Mouse (Mus musculus) limb, embryonic 14.5 days (tissue): ENCODE measurements around the gene Kcnt1. TPM values are rescaled to one million over a fixed set of nuclear protein-coding genes. Genes with fewer than 3 reads are reported as not detected.

Experiments
- ATAC-seq: fragments of 200-750 bp; cut with Nextera tagmentation; 2 replicates; pipeline ENCODE4 v1.8.0; 2017; ENCODE audit warnings: low read depth, moderate number of reproducible peaks, moderate TSS enrichment; ENCODE audit not compliant: low FRiP score
- DNase-seq: peaks from one replicate; pipeline ENCODE4 v3.0.0-alpha.2; 2015; ENCODE audit warnings: low spot score
- H3K27ac ChIP-seq: fragments of 300-500 bp; sonication (generic); replicated peaks from 2 replicates; pipeline ENCODE4 v1.5.1; 2014; ENCODE audit warnings: low read depth, mild to moderate bottlenecking, low read length, moderate library complexity, mixed read lengths
- H3K27me3 ChIP-seq: fragments of 300-500 bp; sonication (generic); 2 replicates; pipeline ENCODE4 v1.6.1; 2014; ENCODE audit warnings: low read length, mixed read lengths; ENCODE audit not compliant: control insufficient read depth, insufficient read depth
- H3K36me3 ChIP-seq: fragments of 300-500 bp; sonication (generic); 2 replicates; pipeline ENCODE4 v1.6.1; 2014; ENCODE audit warnings: mild to moderate bottlenecking, low read length, moderate library complexity, mixed read lengths; ENCODE audit not compliant: control insufficient read depth, insufficient read depth
- H3K4me1 ChIP-seq: fragments of 300-500 bp; sonication (generic); 2 replicates; pipeline ENCODE4 v1.6.1; 2014; ENCODE audit warnings: antibody characterized with exemption, low read length, mixed read lengths; ENCODE audit not compliant: control insufficient read depth, insufficient read depth
- H3K4me2 ChIP-seq: fragments of 300-500 bp; sonication (generic); replicated peaks from 2 replicates; pipeline ENCODE4 v1.6.1; 2014; ENCODE audit warnings: low read depth, mild to moderate bottlenecking, low read length, moderate library complexity; ENCODE audit not compliant: severe bottlenecking
- H3K4me3 ChIP-seq: fragments of 300-500 bp; sonication (generic); replicated peaks from 2 replicates; pipeline ENCODE4 v1.5.1; 2014; ENCODE audit warnings: low read length
- H3K9ac ChIP-seq: fragments of 300-500 bp; sonication (generic); 2 replicates; pipeline ENCODE4 v1.6.1; 2014; ENCODE audit warnings: mild to moderate bottlenecking, low read depth, low read length, moderate library complexity; ENCODE audit not compliant: severe bottlenecking
- H3K9me3 ChIP-seq: fragments of 300-500 bp; sonication (generic); 2 replicates; pipeline ENCODE4 v1.6.1; 2016; ENCODE audit warnings: low read length; ENCODE audit not compliant: control insufficient read depth
- POLR2A ChIP-seq: fragments of 200-500 bp; IDR thresholded peaks from 2 replicates; pipeline ENCODE4 v1.8.0; 2012; ENCODE audit warnings: inconsistent platforms, mild to moderate bottlenecking, moderate library complexity, borderline replicate concordance; ENCODE audit not compliant: insufficient read depth, insufficient read length; ENCODE audit errors: extremely low read depth
- WGBS: fragments of 180-500 bp; shearing (Covaris S2); extraction: QIAGEN DNeasy Blood & Tissue Kit; methylation state at CpG from one replicate; pipeline ENCODE4 v1.1.7; 2014; 5-methylcytosine and 5-hydroxymethylcytosine counted together
- polyA plus RNA-seq, 2 experiments: library from polyadenylated mRNA; depleted of rRNA in 1 of 2; stranded (reverse) in 1 of 2; unstranded in 1 of 2; fragments of >200 nt; fragmentation: Nextera tagmentation in 1 of 2; extraction: Ambion mirVana in 1 of 2; gene quantifications; 2 replicates each; pipeline versions ENCODE4 v1.2.1 to v1.2.3; 2012 to 2014

Gene Kcnt1
- polyA plus RNA-seq, 2 experiments, result 0.08 to 2.7 TPM

DNA sequence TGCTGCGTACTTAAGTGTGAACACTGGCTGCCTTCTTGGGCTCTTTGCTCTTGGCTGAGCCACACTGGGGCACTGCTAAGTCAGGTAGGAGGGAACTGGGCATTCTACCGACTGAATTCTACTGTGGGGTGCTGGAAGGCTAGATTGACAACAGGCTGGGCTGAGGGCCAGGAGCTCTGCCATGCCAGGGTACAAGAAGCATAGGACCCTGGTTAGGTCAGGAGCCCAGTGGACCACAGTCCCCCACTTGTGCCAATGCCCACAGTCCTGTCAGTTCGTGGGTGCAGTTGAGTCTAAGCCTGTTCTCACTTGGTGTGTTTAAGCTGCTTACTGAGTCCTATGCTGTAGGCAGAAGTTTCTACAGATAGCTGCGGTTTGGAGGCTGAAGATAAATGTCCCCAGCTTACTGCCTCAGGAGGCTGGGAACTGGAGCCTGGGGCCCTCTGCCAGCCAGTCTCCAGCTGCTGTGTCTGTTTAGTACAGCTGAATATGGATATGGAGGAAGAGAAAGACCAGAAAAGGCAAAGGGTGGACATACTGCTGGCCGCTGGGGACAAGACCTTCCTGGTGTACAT lies 751 bp upstream of the Kcnt1 start:
- Histone ChIP-seq H3K27me3 (peaks cover 24% of the 10 kb centered on the region), H3K4me2 (no peak overlapping the region)
- TF ChIP-seq POLR2A, result no peak

DNA sequence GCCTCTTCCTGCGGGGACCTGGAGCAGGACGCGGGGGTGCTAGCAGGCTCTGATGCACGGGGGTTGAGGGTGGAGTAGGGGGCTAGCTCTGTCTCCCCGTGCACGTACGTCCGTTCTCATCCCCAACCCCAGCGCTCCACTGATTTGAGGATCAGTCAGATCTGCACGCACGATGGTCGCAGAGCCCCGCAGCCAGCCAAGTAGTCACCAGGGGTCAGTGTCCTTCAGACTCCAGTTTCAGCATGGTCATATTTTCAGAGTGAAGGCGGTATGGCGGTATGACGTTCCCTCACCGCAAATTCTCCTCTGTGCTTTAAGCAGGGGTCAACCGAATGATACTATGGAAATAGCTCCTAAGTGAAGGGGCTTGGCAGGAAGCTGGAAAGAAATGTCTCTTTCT lies 696 bp downstream of the Kcnt1 start:
- ATAC-seq (no peak), DNase-seq (no peak)
- Histone ChIP-seq H3K4me1 (peaks cover 3% of the 10 kb centered on the region; the same call in 1 of the 2 replicates), H3K9me3 (no peaks in the 10 kb centered on the region), H3K4me3 (peak overlapping the region; percentile 34; the same call in 1 of the 2 replicates), H3K27me3 (peaks cover 24% of the 10 kb centered on the region), H3K27ac (no peak overlapping the region), H3K9ac (no peak overlapping the region), H3K4me2 (peak overlapping the region; percentile 71), H3K36me3 (no peaks in the 10 kb centered on the region)
- WGBS, result 6% methylated on average over 18 of the region's 18 CpGs
- no peak for TF ChIP-seq POLR2A

More for the DNA sequence above, 751 bp upstream of the Kcnt1 start:
- Histone ChIP-seq H3K4me3 (no peak overlapping the region), H3K36me3 (no peaks in the 10 kb centered on the region), H3K27ac (no peak overlapping the region), H3K4me1 (peaks cover 3% of the 10 kb centered on the region; the same call in 1 of the 2 replicates), H3K9ac (no peak overlapping the region), H3K9me3 (no peaks in the 10 kb centered on the region)
- 64% methylated on average over 5 of the region's 5 CpGs for WGBS
- no peak for DNase-seq
- ATAC-seq, result no peak

DNA sequence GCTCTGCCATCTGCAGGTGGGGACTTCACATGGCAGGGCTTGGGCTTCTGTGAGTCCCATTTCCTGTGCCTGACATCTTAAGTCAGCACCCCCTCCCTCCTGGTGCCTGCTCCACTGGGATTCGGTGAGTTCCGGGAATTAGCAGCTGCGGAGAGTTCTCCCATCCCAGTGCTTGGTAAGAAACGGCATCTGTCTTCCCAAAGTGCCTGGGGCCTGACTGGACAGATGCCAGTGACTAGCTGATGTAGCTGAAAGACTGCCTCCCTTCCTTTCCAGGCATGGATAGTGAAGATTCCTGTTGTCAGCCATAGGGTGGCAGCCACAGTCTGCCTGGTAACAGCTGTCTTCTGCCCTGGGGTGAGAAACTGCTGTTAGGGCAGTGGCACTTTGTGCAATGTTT lies 1.9 kb downstream of the Kcnt1 start:
- Histone ChIP-seq H3K4me1 (peaks cover 3% of the 10 kb centered on the region; the same call in 1 of the 2 replicates), H3K27ac (no peak overlapping the region), H3K9ac (no peak overlapping the region), H3K27me3 (peaks cover 24% of the 10 kb centered on the region), H3K36me3 (no peaks in the 10 kb centered on the region), H3K4me2 (no peak overlapping the region), H3K4me3 (no peak overlapping the region), H3K9me3 (no peaks in the 10 kb centered on the region)
- DNase-seq, result no peak
- no peak for TF ChIP-seq POLR2A
- 9% methylated on average over 4 of the region's 4 CpGs for WGBS
- no peak for ATAC-seq

DNA sequence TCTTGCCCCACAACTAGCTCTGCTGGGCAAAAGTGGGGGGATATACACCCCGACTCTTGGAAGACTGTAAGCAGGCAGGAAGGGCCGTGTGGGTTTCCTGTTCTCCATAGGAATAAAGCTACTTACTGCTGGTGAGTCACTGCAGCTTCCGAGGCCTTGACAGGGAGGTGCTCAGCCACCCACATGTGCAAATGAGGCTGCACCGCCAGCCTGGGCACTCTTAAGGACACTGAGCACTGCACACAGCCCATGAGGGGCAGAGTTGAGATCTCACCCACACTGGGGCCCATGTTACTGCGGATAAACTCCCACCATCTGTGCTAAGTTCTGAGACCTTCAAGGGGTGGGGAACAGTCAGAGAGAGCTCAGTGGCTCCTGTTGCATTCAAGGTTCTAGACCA lies 3.1 kb downstream of the Kcnt1 start:
- H3K9ac ChIP-seq, result no peak overlapping the region
- DNase-seq (no peak), ATAC-seq (no peak)
- peaks cover 24% of the 10 kb centered on the region for H3K27me3 ChIP-seq
- H3K36me3 ChIP-seq, result no peaks in the 10 kb centered on the region
- H3K4me3 ChIP-seq, result no peak overlapping the region
- peaks cover 3% of the 10 kb centered on the region; the same call in 1 of the 2 replicates for H3K4me1 ChIP-seq
- 48% methylated on average over 5 of the region's 5 CpGs for WGBS
- TF ChIP-seq POLR2A, result no peak
- no peak overlapping the region for H3K27ac ChIP-seq
- H3K9me3 ChIP-seq, result no peaks in the 10 kb centered on the region
- no peak overlapping the region for H3K4me2 ChIP-seq

DNA sequence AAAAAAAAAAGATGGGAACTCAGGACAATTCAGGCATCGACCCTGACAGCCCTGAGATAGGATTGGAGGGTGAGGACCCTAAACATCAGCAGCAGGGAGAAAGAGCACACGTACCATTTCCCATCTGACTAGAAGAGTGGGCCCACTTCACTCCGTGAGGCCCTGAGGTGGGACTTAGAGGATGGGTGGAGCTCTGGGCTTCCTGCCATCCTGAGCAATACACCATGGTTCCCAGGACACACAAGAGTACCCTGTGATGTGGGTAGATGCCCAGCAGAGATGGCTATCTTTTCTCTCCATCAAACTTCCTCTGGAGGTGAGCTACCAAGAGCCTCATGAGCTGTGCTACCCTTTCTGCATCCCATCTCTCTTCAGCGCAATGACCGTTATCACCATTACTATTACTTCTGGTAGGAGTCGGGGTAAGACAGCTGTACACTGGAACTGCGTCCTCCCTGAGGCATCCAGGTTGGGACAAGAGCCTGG lies 13.8 kb downstream of the Kcnt1 start:
- no peak for TF ChIP-seq POLR2A
- DNase-seq (no peak), ATAC-seq (no peak)
- H3K36me3 ChIP-seq, result no peaks in the 10 kb centered on the region
- no peaks in the 10 kb centered on the region for H3K4me1 ChIP-seq
- 28% methylated on average over 7 of the region's 7 CpGs for WGBS
- H3K27ac ChIP-seq, result no peak overlapping the region
- H3K4me2 ChIP-seq, result peak overlapping the region; percentile 55
- 0 out of 2 replicates have a peak overlapping the region, but pooled peaks have one; percentile 52 for H3K9ac ChIP-seq
- peaks cover 22% of the 10 kb centered on the region for H3K27me3 ChIP-seq
- H3K9me3 ChIP-seq, result no peaks in the 10 kb centered on the region
- H3K4me3 ChIP-seq, result peak overlapping the region; percentile 34
